Mouse (Mus musculus): ENCODE measurements at regions not wholly inside any gene's neighbourhood (a gene's known extent, or its start where the extent isn't known, plus 50 kb on each side); places are given as distances from the start of the nearest gene placed in this dataset.

- WGBS = 79% methylated on average over 9 of the region's 9 CpGs
- Histone ChIP-seq H3K4me1 (ENCODE audit: control insufficient read depth, insufficient read depth, insufficient read length, low read length) (no peaks in the 10 kb centered on the region), H3K36me3 (ENCODE audit: control insufficient read depth, insufficient read depth, low read length) (no peaks in the 10 kb centered on the region), H3K27ac (ENCODE audit: insufficient read depth, low read depth, low read length) (no peak overlapping the region), H3K4me3 (ENCODE audit: low read depth, low read length) (no peak overlapping the region), H3K27me3 (ENCODE audit: control insufficient read depth, insufficient read depth, low read length) (no peaks in the 10 kb centered on the region)
- no peak for TF ChIP-seq POLR2A (IDR thresholded peaks at IDR 0.05; ENCODE audit: low read depth, low read length)
- TF ChIP-seq CTCF (IDR thresholded peaks at IDR 0.05; ENCODE audit: extremely low read depth, insufficient read length, insufficient replicate concordance, low read depth, low read length) = no peak
These were observed 72.9 kb upstream of the Tlk1 start for GRCm38 (mm10) chr2:70898396-70898795.

- Histone ChIP-seq H3K27me3 (ENCODE audit: control insufficient read depth, insufficient read depth, low read length) (no peaks in the 10 kb centered on the region), H3K4me1 (ENCODE audit: control insufficient read depth, insufficient read depth, insufficient read length, low read length) (no peaks in the 10 kb centered on the region), H3K27ac (ENCODE audit: insufficient read depth, low read depth, low read length) (no peak overlapping the region), H3K4me3 (ENCODE audit: low read depth, low read length) (no peak overlapping the region), H3K36me3 (ENCODE audit: control insufficient read depth, insufficient read depth, low read length) (no peaks in the 10 kb centered on the region)
- TF ChIP-seq POLR2A (IDR thresholded peaks at IDR 0.05; ENCODE audit: low read depth, low read length) (no peak), CTCF (IDR thresholded peaks at IDR 0.05; ENCODE audit: extremely low read depth, insufficient read length, insufficient replicate concordance, low read depth, low read length) (no peak)
- 90% methylated on average over 8 of the region's 8 CpGs for WGBS
These were observed 71.8 kb upstream of the Tlk1 start for GRCm38 (mm10) chr2:70897373-70897772.

- H3K27ac ChIP-seq (ENCODE audit: insufficient read depth, low read depth, low read length) = no peak overlapping the region
- H3K4me1 ChIP-seq (ENCODE audit: control insufficient read depth, insufficient read depth, insufficient read length, low read length) = no peaks in the 10 kb centered on the region
- 40% methylated on average over 5 of the region's 5 CpGs for WGBS
- TF ChIP-seq CTCF (IDR thresholded peaks at IDR 0.05; ENCODE audit: extremely low read depth, insufficient read length, insufficient replicate concordance, low read depth, low read length) = no peak
- no peak for TF ChIP-seq POLR2A (IDR thresholded peaks at IDR 0.05; ENCODE audit: low read depth, low read length)
- no peak overlapping the region for H3K4me3 ChIP-seq (ENCODE audit: low read depth, low read length)
- H3K36me3 ChIP-seq (ENCODE audit: control insufficient read depth, insufficient read depth, low read length) = no peaks in the 10 kb centered on the region
- H3K27me3 ChIP-seq (ENCODE audit: control insufficient read depth, insufficient read depth, low read length) = no peaks in the 10 kb centered on the region
These were observed 64.1 kb upstream of the Tlk1 start for GRCm38 (mm10) chr2:70889522-70890100.

- no peak overlapping the region for H3K27ac ChIP-seq (ENCODE audit: insufficient read depth, low read depth, low read length)
- no peak overlapping the region for H3K4me3 ChIP-seq (ENCODE audit: low read depth, low read length)
- no peak for TF ChIP-seq POLR2A (IDR thresholded peaks at IDR 0.05; ENCODE audit: low read depth, low read length)
- TF ChIP-seq CTCF (IDR thresholded peaks at IDR 0.05; ENCODE audit: extremely low read depth, insufficient read length, insufficient replicate concordance, low read depth, low read length) = no peak
- H3K27me3 ChIP-seq (ENCODE audit: control insufficient read depth, insufficient read depth, low read length) = no peaks in the 10 kb centered on the region
- no peaks in the 10 kb centered on the region for H3K4me1 ChIP-seq (ENCODE audit: control insufficient read depth, insufficient read depth, insufficient read length, low read length)
- WGBS = 80% methylated on average over 5 of the region's 5 CpGs
- no peaks in the 10 kb centered on the region for H3K36me3 ChIP-seq (ENCODE audit: control insufficient read depth, insufficient read depth, low read length)
These were observed 63.4 kb upstream of the Tlk1 start for GRCm38 (mm10) chr2:70888840-70889469.

- Histone ChIP-seq H3K27ac (ENCODE audit: insufficient read depth, low read depth, low read length) (no peak overlapping the region), H3K4me3 (ENCODE audit: low read depth, low read length) (no peak overlapping the region), H3K36me3 (ENCODE audit: control insufficient read depth, insufficient read depth, low read length) (no peaks in the 10 kb centered on the region), H3K4me1 (ENCODE audit: control insufficient read depth, insufficient read depth, insufficient read length, low read length) (no peaks in the 10 kb centered on the region), H3K27me3 (ENCODE audit: control insufficient read depth, insufficient read depth, low read length) (no peaks in the 10 kb centered on the region)
- TF ChIP-seq CTCF (IDR thresholded peaks at IDR 0.05; ENCODE audit: extremely low read depth, insufficient read length, insufficient replicate concordance, low read depth, low read length) = no peak
- no peak for TF ChIP-seq POLR2A (IDR thresholded peaks at IDR 0.05; ENCODE audit: low read depth, low read length)
- WGBS = 92% methylated on average over 7 of the region's 7 CpGs
These were observed 61.3 kb upstream of the Tlk1 start for GRCm38 (mm10) chr2:70886831-70887230.

- Histone ChIP-seq H3K36me3 (ENCODE audit: control insufficient read depth, insufficient read depth, low read length) (no peaks in the 10 kb centered on the region), H3K4me3 (ENCODE audit: low read depth, low read length) (no peak overlapping the region), H3K4me1 (ENCODE audit: control insufficient read depth, insufficient read depth, insufficient read length, low read length) (no peaks in the 10 kb centered on the region), H3K27me3 (ENCODE audit: control insufficient read depth, insufficient read depth, low read length) (no peaks in the 10 kb centered on the region), H3K27ac (ENCODE audit: insufficient read depth, low read depth, low read length) (no peak overlapping the region)
- TF ChIP-seq CTCF (IDR thresholded peaks at IDR 0.05; ENCODE audit: extremely low read depth, insufficient read length, insufficient replicate concordance, low read depth, low read length) (no peak), POLR2A (IDR thresholded peaks at IDR 0.05; ENCODE audit: low read depth, low read length) (no peak)
- 86% methylated on average over 6 of the region's 6 CpGs for WGBS
These were observed 60.1 kb upstream of the Tlk1 start for GRCm38 (mm10) chr2:70885674-70886073.

- TF ChIP-seq POLR2A (IDR thresholded peaks at IDR 0.05; ENCODE audit: low read depth, low read length) (no peak), CTCF (IDR thresholded peaks at IDR 0.05; ENCODE audit: extremely low read depth, insufficient read length, insufficient replicate concordance, low read depth, low read length) (no peak)
- WGBS = 76% methylated on average over 13 of the region's 13 CpGs
- Histone ChIP-seq H3K27me3 (ENCODE audit: control insufficient read depth, insufficient read depth, low read length) (no peaks in the 10 kb centered on the region), H3K4me1 (ENCODE audit: control insufficient read depth, insufficient read depth, insufficient read length, low read length) (no peaks in the 10 kb centered on the region), H3K27ac (ENCODE audit: insufficient read depth, low read depth, low read length) (no peak overlapping the region), H3K4me3 (ENCODE audit: low read depth, low read length) (no peak overlapping the region), H3K36me3 (ENCODE audit: control insufficient read depth, insufficient read depth, low read length) (no peaks in the 10 kb centered on the region)
These were observed 52.0 kb upstream of the Tlk1 start for GRCm38 (mm10) chr2:70877333-70878080.

All from small intestine, adult 2 months (tissue).